Mouse (Mus musculus): ENCODE data around the gene Lct.

DNA sequence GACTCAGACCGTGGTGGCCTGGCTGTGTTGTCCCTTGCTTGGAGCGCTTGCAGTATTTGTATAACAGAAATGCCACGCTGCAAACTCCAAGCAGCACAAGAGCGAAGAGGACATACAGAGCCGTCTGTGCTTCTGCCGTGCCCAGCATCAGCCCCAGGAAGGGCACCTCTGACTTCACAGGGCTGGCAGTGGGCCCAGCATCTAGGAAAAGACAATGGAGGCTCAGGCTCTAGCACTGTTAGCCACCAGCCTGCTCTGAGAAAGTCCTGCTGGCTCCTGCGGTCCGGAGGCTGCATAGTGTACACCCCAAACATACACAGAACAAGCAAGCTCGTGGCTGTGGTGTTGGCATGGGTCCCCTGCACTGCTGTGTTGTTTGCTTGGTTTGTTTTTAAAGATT, 43.0 kb downstream of the Lct start:
- TF ChIP-seq POLR2A (IDR thresholded peaks at IDR 0.05; ENCODE audit: insufficient read length, low read depth) (no peak), REST (IDR thresholded peaks at IDR 0.05; ENCODE audit: insufficient read depth, insufficient read length) (no peak), USF1 (IDR thresholded peaks at IDR 0.05; ENCODE audit: low read depth) (no peak)

Data from myocyte (in vitro differentiated cells).